Mouse (Mus musculus): ENCODE data around the gene Guca1a. TPM values are rescaled to one million over a fixed set of nuclear protein-coding genes. Genes with fewer than 3 reads are reported as not detected.

Guca1a gene
- polyA plus RNA-seq (2014; fragmentation: Nextera tagmentation; extraction: Ambion mirVana): 2.5 and 3.1 TPM in 2 replicates

DNA sequence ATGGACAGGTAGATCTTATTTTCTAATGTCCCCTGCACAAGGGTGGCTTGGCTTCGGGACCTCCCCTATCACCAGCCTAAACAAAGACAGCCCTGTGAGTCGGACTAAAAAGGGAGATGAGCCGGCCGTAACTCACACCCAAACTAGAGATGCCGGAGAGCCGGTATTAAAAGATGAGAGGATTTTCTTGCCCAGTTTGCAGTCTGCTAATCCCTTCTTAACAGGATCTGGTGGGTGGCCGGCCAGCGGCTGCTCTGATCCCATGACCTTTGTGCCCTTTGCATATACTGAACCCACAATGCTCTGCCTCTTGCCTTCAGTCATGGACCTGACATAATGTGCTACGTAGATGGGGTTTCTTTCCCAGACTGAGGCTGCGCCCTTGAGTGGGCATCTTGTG is at the start of gene Guca1a:
Gene Guca1a, minus strand, starts transcription at position 134 of the 400 bp plus-strand sequence.
- Histone ChIP-seq H3K4me1 (replicated peaks; ENCODE audit: control insufficient read depth, insufficient read depth, low read length) (no peaks in the 10 kb centered on the region), H3K4me2 (ENCODE audit: low read length) (no peak within 1 kb of the TSS), H3K36me3 (ENCODE audit: control insufficient read depth, insufficient read depth, low read length) (no peaks in the 10 kb centered on the region), H3K4me3 (ENCODE audit: low read depth, low read length) (no peak within 1 kb of the TSS), H3K27ac (ENCODE audit: low read depth) (no peak within 1 kb of the TSS), H3K27me3 (replicated peaks; ENCODE audit: control insufficient read depth, insufficient read depth, low read length) (no peaks in the 10 kb centered on the region), H3K9ac (ENCODE audit: low read length) (no peak within 1 kb of the TSS), H3K9me3 (ENCODE audit: control insufficient read depth, low read length) (no peaks in the 10 kb centered on the region)
- ATAC-seq (replicated peaks; ENCODE audit: low FRiP score, low TSS enrichment, low read depth) (no peak), DNase-seq (ENCODE audit: low spot score) (no peak)
- 52% methylated on average over 10 of the region's 10 CpGs for WGBS

DNA sequence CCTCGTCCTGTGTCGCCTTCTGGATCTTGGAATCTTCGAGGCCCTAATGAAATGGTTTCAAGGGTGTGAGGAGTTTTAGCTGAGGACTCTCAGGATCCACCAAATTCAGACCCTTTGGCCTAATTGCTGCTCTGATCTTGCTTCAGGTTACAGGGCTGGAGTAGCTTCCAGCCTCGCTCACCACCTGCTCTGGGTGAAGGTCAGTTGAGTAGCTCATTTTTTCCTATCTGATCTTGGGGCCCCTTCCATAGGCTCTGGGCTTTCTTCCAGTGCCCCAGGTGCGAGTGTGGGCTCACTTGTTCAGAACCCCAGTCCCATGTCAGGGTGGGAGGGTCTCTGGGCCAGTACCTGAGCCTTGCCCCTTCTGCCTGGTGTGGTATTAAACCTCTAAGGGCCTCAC is 49.0 kb upstream of the Guca1a start:
- H3K9me3 ChIP-seq (ENCODE audit: control insufficient read depth, low read length): no peaks in the 10 kb centered on the region
- H3K4me3 ChIP-seq (ENCODE audit: low read depth, low read length): no peak overlapping the region
- no peak overlapping the region for H3K9ac ChIP-seq (ENCODE audit: low read length)
- peaks cover 34% of the 10 kb centered on the region for H3K4me1 ChIP-seq (replicated peaks; ENCODE audit: control insufficient read depth, insufficient read depth, low read length)
- H3K36me3 ChIP-seq (ENCODE audit: control insufficient read depth, insufficient read depth, low read length): no peaks in the 10 kb centered on the region
- H3K27me3 ChIP-seq (replicated peaks; ENCODE audit: control insufficient read depth, insufficient read depth, low read length): no peaks in the 10 kb centered on the region
- H3K4me2 ChIP-seq (ENCODE audit: low read length): 0 out of 2 replicates have a peak overlapping the region, but pooled peaks have one; percentile 15
- DNase-seq (ENCODE audit: low spot score) (no peak), ATAC-seq (replicated peaks; ENCODE audit: low FRiP score, low TSS enrichment, low read depth) (no peak)
- 68% methylated on average over 5 of the region's 5 CpGs for WGBS
- H3K27ac ChIP-seq (ENCODE audit: low read depth): peak overlapping the region; percentile 67

DNA sequence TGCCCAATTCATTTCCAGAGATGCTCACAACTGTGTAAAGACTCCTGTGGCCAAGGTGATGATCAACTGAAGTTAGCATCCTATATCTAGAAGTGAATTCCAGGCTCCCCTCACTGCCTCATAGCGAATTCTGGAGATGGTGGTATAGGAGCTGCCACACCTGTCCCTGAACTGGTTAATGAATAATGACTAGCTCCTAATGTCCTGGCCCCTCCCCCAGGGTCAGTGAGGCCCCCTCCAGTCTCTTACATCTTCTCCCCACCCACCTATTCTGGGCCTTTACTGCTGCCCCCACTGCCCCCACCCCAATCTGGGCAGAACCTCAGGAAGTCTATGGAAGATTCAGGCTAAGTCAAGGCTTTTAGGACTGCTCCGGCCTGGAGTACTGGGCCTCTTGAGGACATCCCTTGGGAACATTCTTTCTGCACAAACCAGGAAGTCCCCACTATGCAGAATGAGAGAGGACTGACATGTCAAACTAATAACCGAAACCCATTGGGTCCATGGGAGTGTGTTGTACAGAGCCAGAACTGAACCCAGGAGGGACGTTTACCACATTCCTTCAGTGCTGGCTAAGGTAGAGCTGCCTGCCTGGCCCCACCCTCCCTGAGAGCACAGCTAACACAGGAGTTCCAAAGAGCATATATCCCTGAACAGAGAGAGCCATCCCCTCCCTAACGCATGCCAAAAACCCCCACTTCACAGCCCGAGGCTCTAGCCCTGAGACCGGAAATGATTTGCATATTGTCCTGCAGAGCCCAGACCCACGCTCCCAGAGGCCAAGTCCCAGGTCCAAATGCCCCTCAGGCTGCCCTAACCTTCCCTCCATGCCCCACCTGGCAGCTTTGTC is 48.4 kb upstream of the Guca1a start:
- Histone ChIP-seq H3K4me3 (ENCODE audit: low read depth, low read length) (no peak overlapping the region), H3K4me1 (replicated peaks; ENCODE audit: control insufficient read depth, insufficient read depth, low read length) (peaks cover 34% of the 10 kb centered on the region), H3K9ac (ENCODE audit: low read length) (no peak overlapping the region), H3K27ac (ENCODE audit: low read depth) (peak overlapping the region; percentile 67), H3K4me2 (ENCODE audit: low read length) (0 out of 2 replicates have a peak overlapping the region, but pooled peaks have one; percentile 15), H3K27me3 (replicated peaks; ENCODE audit: control insufficient read depth, insufficient read depth, low read length) (no peaks in the 10 kb centered on the region), H3K36me3 (ENCODE audit: control insufficient read depth, insufficient read depth, low read length) (no peaks in the 10 kb centered on the region), H3K9me3 (ENCODE audit: control insufficient read depth, low read length) (no peaks in the 10 kb centered on the region)
- peak; percentile 18; the same call in 1 of the 2 replicates for ATAC-seq (replicated peaks; ENCODE audit: low FRiP score, low TSS enrichment, low read depth)
- WGBS: 33% methylated on average over 8 of the region's 8 CpGs
- DNase-seq (ENCODE audit: low spot score): no peak

DNA sequence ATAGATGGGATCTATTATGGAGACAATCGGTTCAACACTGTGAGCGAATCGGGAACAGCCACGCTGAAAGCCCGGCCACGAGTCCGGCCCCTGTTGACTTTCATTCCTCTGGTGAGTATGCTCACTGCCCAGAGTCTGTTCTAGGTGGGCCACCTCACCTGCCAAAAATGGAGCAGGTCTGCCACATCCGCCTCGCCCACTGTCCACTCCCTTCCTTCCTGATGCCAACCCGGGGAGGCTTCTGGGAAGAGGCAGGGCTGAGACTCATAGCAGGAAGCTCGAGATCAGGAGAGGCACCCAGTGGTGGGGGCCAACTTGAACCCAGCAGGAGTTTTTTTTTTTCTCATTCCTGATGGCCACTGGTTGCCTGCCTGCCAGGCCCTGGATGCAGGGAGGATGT is 46.2 kb upstream of the Guca1a start:
- Histone ChIP-seq H3K4me2 (ENCODE audit: low read length) (no peak overlapping the region), H3K9ac (ENCODE audit: low read length) (no peak overlapping the region), H3K27ac (ENCODE audit: low read depth) (no peak overlapping the region), H3K4me3 (ENCODE audit: low read depth, low read length) (no peak overlapping the region), H3K4me1 (replicated peaks; ENCODE audit: control insufficient read depth, insufficient read depth, low read length) (peaks cover 37% of the 10 kb centered on the region), H3K27me3 (replicated peaks; ENCODE audit: control insufficient read depth, insufficient read depth, low read length) (no peaks in the 10 kb centered on the region), H3K9me3 (ENCODE audit: control insufficient read depth, low read length) (no peaks in the 10 kb centered on the region), H3K36me3 (ENCODE audit: control insufficient read depth, insufficient read depth, low read length) (no peaks in the 10 kb centered on the region)
- 86% methylated on average over 11 of the region's 11 CpGs for WGBS
- no peak for DNase-seq (ENCODE audit: low spot score)
- no peak for ATAC-seq (replicated peaks; ENCODE audit: low FRiP score, low TSS enrichment, low read depth)

- Histone ChIP-seq H3K4me1 (replicated peaks; ENCODE audit: control insufficient read depth, insufficient read depth, low read length) (peaks cover 36% of the 10 kb centered on the region), H3K9me3 (ENCODE audit: control insufficient read depth, low read length) (no peaks in the 10 kb centered on the region), H3K27me3 (replicated peaks; ENCODE audit: control insufficient read depth, insufficient read depth, low read length) (no peaks in the 10 kb centered on the region), H3K9ac (ENCODE audit: low read length) (no peak overlapping the region), H3K36me3 (ENCODE audit: control insufficient read depth, insufficient read depth, low read length) (no peaks in the 10 kb centered on the region), H3K27ac (ENCODE audit: low read depth) (no peak overlapping the region), H3K4me3 (ENCODE audit: low read depth, low read length) (no peak overlapping the region), H3K4me2 (ENCODE audit: low read length) (no peak overlapping the region)
- ATAC-seq (replicated peaks; ENCODE audit: low FRiP score, low TSS enrichment, low read depth) (no peak), DNase-seq (ENCODE audit: low spot score) (no peak)
- WGBS: 63% methylated on average over 9 of the region's 9 CpGs
Observed at GRCm38 (mm10) chr17:47446025-47446424, 45.6 kb upstream of the Guca1a start.

GRCm38 (mm10) chr17:47445518-47445917 is 45.1 kb upstream of the Guca1a start:
- Histone ChIP-seq H3K4me2 (ENCODE audit: low read length) (no peak overlapping the region), H3K36me3 (ENCODE audit: control insufficient read depth, insufficient read depth, low read length) (no peaks in the 10 kb centered on the region), H3K9ac (ENCODE audit: low read length) (no peak overlapping the region), H3K27me3 (replicated peaks; ENCODE audit: control insufficient read depth, insufficient read depth, low read length) (no peaks in the 10 kb centered on the region), H3K9me3 (ENCODE audit: control insufficient read depth, low read length) (no peaks in the 10 kb centered on the region), H3K4me3 (ENCODE audit: low read depth, low read length) (no peak overlapping the region), H3K4me1 (replicated peaks; ENCODE audit: control insufficient read depth, insufficient read depth, low read length) (peaks cover 38% of the 10 kb centered on the region), H3K27ac (ENCODE audit: low read depth) (no peak overlapping the region)
- ATAC-seq (replicated peaks; ENCODE audit: low FRiP score, low TSS enrichment, low read depth) (no peak), DNase-seq (ENCODE audit: low spot score) (no peak)
- 54% methylated on average over 11 of the region's 11 CpGs for WGBS

DNA sequence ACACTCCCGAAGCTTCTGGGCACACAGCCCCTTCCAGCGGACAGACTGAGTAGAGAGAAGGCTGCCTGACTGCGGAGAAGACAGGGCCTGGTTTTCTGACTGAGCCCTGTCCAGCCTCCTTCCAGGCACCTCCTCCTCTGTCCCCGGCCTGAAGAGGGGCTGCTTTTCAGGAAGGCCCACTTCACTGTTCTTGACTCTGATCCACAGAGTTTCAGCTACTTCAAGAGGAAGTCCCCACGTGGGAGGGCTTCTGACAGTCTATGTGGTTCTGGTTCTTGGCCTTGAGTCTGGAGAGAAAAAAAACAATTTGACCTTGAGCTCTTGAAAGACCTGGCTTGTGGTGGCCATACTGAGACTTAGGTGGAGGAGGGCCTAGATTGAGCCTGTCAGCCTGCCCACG is 43.7 kb upstream of the Guca1a start:
- Histone ChIP-seq H3K9ac (ENCODE audit: low read length) (no peak overlapping the region), H3K4me3 (ENCODE audit: low read depth, low read length) (no peak overlapping the region), H3K9me3 (ENCODE audit: control insufficient read depth, low read length) (no peaks in the 10 kb centered on the region), H3K27me3 (replicated peaks; ENCODE audit: control insufficient read depth, insufficient read depth, low read length) (0 out of 2 replicates have a peak, but pooled peaks cover under 1% of the 10 kb centered on the region), H3K27ac (ENCODE audit: low read depth) (no peak overlapping the region), H3K36me3 (ENCODE audit: control insufficient read depth, insufficient read depth, low read length) (no peaks in the 10 kb centered on the region), H3K4me1 (replicated peaks; ENCODE audit: control insufficient read depth, insufficient read depth, low read length) (peaks cover 34% of the 10 kb centered on the region), H3K4me2 (ENCODE audit: low read length) (no peak overlapping the region)
- ATAC-seq (replicated peaks; ENCODE audit: low FRiP score, low TSS enrichment, low read depth): no peak
- no peak for DNase-seq (ENCODE audit: low spot score)
- 60% methylated on average over 6 of the region's 6 CpGs for WGBS

DNA sequence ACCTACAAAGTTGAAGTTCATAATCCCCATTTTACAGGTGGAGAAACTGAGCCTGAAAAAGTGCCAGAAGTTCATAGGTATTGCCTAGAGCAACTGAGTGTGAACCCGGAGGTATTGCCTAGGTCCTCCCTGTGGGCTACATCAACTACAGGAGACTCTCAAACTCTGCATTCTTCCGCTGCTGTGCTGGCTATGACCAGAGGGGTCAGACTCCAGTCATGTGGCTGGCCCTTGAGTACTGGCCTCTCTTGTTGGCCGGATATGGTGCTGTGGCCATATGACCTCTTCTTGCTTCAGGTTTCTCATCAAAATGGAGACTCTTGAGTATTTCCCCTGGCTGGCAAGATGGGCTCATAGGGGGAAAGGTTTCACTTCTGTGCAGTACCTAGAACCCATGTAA is 41.9 kb upstream of the Guca1a start:
- Histone ChIP-seq H3K27ac (ENCODE audit: low read depth) (no peak overlapping the region), H3K9me3 (ENCODE audit: control insufficient read depth, low read length) (no peaks in the 10 kb centered on the region), H3K4me3 (ENCODE audit: low read depth, low read length) (no peak overlapping the region), H3K4me2 (ENCODE audit: low read length) (no peak overlapping the region), H3K36me3 (ENCODE audit: control insufficient read depth, insufficient read depth, low read length) (no peaks in the 10 kb centered on the region), H3K4me1 (replicated peaks; ENCODE audit: control insufficient read depth, insufficient read depth, low read length) (peaks cover 25% of the 10 kb centered on the region), H3K27me3 (replicated peaks; ENCODE audit: control insufficient read depth, insufficient read depth, low read length) (peaks cover 7% of the 10 kb centered on the region; the same call in 1 of the 2 replicates), H3K9ac (ENCODE audit: low read length) (no peak overlapping the region)
- ATAC-seq (replicated peaks; ENCODE audit: low FRiP score, low TSS enrichment, low read depth) (no peak), DNase-seq (ENCODE audit: low spot score) (no peak)
- WGBS: 76% methylated on average over 3 of the region's 3 CpGs
